Mouse (Mus musculus) liver, adult (tissue): ENCODE data around the gene P3h4.

ENCODE experiments used
- GATA4 ChIP-seq: IDR thresholded peaks from 2 replicates; pipeline ENCODE4 v1.6.1; 2014; ENCODE audit warnings: mild to moderate bottlenecking, low read length; ENCODE audit not compliant: insufficient replicate concordance

The P3h4 gene

GRCm38 (mm10) chr11:100398517-100398916 is 16.1 kb downstream of the P3h4 start:
- TF ChIP-seq GATA4, result no peak

- no peak for TF ChIP-seq GATA4
These were observed 16.8 kb downstream of the P3h4 start, which contains the start of gene Jup for GRCm38 (mm10) chr11:100397600-100398389. Gene Jup, minus strand, starts transcription at chr11:100397763.

GRCm38 (mm10) chr11:100396886-100397599 is 17.6 kb downstream of the P3h4 start:
- TF ChIP-seq GATA4, result no peak; the same call in 1 of the 2 replicates

GRCm38 (mm10) chr11:100395861-100396631 is 18.6 kb downstream of the P3h4 start:
- no peak for TF ChIP-seq GATA4

GRCm38 (mm10) chr11:100395200-100395599 is 19.4 kb downstream of the P3h4 start:
- TF ChIP-seq GATA4, result no peak; the same call in 1 of the 2 replicates

- no peak for TF ChIP-seq GATA4
These were observed 20.1 kb downstream of the P3h4 start for GRCm38 (mm10) chr11:100394353-100395074.

- TF ChIP-seq GATA4, result no peak
These were observed 20.9 kb downstream of the P3h4 start for GRCm38 (mm10) chr11:100393733-100394132.

- no peak for TF ChIP-seq GATA4
These were observed 21.7 kb downstream of the P3h4 start for GRCm38 (mm10) chr11:100392958-100393357.

GRCm38 (mm10) chr11:100391884-100392345 is 22.7 kb downstream of the P3h4 start:
- no peak for TF ChIP-seq GATA4

GRCm38 (mm10) chr11:100391081-100391883 is 23.4 kb downstream of the P3h4 start:
- TF ChIP-seq GATA4, result no peak

- TF ChIP-seq GATA4, result peak; percentile 34; the same call in 1 of the 2 replicates
These were observed 24.6 kb downstream of the P3h4 start for GRCm38 (mm10) chr11:100389931-100390445.

GRCm38 (mm10) chr11:100388588-100388987 is 26.0 kb downstream of the P3h4 start:
- peak; percentile 92; the same call in 1 of the 2 replicates for TF ChIP-seq GATA4

GRCm38 (mm10) chr11:100387589-100388375 is 26.9 kb downstream of the P3h4 start:
- no peak for TF ChIP-seq GATA4
